8 mouse cellular contexts compared by ENCODE assay signal in the genomic region with DNA sequence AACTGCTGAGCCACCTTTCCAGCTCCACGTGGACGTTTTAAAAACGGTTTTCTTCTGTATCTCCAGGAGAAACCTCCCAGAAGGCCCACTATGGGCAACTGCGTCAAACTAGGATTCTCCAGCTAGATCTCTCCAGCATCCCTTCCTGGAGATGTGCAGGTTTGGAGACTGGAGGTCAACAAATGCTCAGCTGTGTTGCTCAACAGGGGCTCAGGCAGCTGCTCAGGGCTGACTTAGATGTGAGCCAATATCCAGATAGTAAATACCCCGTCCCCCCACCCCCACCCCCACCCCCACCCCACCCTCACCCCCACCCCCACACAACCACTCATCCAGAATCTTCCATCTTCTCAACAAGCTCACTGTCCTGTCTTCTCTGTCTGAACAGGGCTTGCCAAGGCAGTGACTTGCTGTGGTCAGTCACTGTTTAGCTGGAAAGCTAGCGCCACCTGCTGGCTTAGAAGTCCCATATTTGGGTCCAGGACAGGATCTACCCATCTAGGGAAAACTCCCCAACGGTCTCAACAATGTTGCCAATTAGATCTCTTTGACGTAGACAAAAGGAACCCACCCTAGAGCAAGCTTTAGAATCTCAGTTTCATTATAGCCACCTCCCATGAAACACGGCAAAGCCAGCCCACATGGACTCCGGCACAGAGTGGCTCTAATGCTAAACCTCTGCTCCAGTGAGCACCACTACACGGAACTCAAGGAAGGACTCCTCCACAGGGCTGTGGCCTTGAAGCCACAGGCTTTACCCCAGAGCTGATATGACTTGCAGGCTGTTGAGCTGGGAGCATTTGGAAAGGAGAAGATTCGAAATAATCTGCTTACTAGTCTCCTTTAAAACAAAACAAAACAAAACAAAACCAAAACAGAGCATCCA.
DNase-seq lines count a peak whose midpoint lies in the region; ATAC-seq and TF ChIP-seq lines count a peak whose summit lies in the region.
"Had no signal": no experiment of that assay in that cellular context is flagged by ENCODE, and none has a peak within 500 bp of the region (broad histone marks: within the 10 kb centered on the region; RNA-seq: fewer than 3 reads in every experiment).

No protein-coding gene starts in this region.

- intact Hi-C loops in left cerebral cortex, postnatal 14 days (cut with DNase I) = loop anchor here (2.0 to 10.0 kb wide), 4 partner anchors 271 to 771 kb away; no protein-coding TSS in a partner anchor

- peak; percentile 66 for DNase-seq in adrenal gland, adult 8-10 months
- peak; percentile 85 for DNase-seq in gastrocnemius, postnatal 10 days
- peak; percentile 80 to 90 for DNase-seq in left cerebral cortex, postnatal 14 days (ENCODE audit: low spot score in 2 of 2)
- DNase-seq in midbrain, postnatal 0 days (ENCODE audit: low spot score) = peak; percentile 94

- peak; percentile 94 for TF ChIP-seq CTCF in midbrain, postnatal 0 days (IDR thresholded peaks at IDR 0.05)

- ATAC-seq in common myeloid progenitor, adult 5-6 weeks (replicated peaks; ENCODE audit: low read depth, poor library complexity, severe bottlenecking) = peak; percentile 55; the same call in 1 of the 2 replicates
- ATAC-seq in intestine, embryonic 15.5 days = peak; percentile 84
- ATAC-seq in midbrain, postnatal 0 days (ENCODE audit: low FRiP score) = peak; percentile 75
- ATAC-seq in stomach, embryonic 15.5 days (ENCODE audit: insufficient read depth, low FRiP score, low read depth) = peak; percentile 70

- no peak overlapping the region for H3K4me3 ChIP-seq in intestine, embryonic 15.5 days (replicated peaks)
- no peak overlapping the region for H3K4me3 ChIP-seq in midbrain, postnatal 0 days (ENCODE audit: low read depth, low read length)
- H3K4me3 ChIP-seq in stomach, embryonic 15.5 days (replicated peaks) = no peak overlapping the region
- H3K4me3 ChIP-seq: lung, embryonic 15.5 days had no signal

- no peaks in the 10 kb centered on the region for H3K27me3 ChIP-seq in intestine, embryonic 15.5 days (replicated peaks)
- H3K27me3 ChIP-seq in midbrain, postnatal 0 days (ENCODE audit: insufficient read depth, low read length) = no peaks in the 10 kb centered on the region
- no peaks in the 10 kb centered on the region for H3K27me3 ChIP-seq in stomach, embryonic 15.5 days (replicated peaks)
- H3K27me3 ChIP-seq: lung, embryonic 15.5 days had no signal

- peaks cover 7% of the 10 kb centered on the region; the same call in 1 of the 2 replicates for H3K4me1 ChIP-seq in intestine, embryonic 15.5 days (replicated peaks)
- H3K4me1 ChIP-seq in midbrain, postnatal 0 days (ENCODE audit: insufficient read depth, low read length) = no peaks in the 10 kb centered on the region
- H3K4me1 ChIP-seq in stomach, embryonic 15.5 days = peaks cover 4% of the 10 kb centered on the region; the same call in 1 of the 2 replicates

- no peak overlapping the region for H3K27ac ChIP-seq in intestine, embryonic 15.5 days
- H3K27ac ChIP-seq in midbrain, postnatal 0 days (ENCODE audit: low read depth, low read length) = no peak overlapping the region
- no peak overlapping the region for H3K27ac ChIP-seq in stomach, embryonic 15.5 days
- H3K27ac ChIP-seq: lung, embryonic 15.5 days had no signal

- H3K36me3 ChIP-seq in intestine, embryonic 15.5 days = no peaks in the 10 kb centered on the region
- no peaks in the 10 kb centered on the region for H3K36me3 ChIP-seq in midbrain, postnatal 0 days (ENCODE audit: insufficient read depth, low read length)
- H3K36me3 ChIP-seq in stomach, embryonic 15.5 days = no peaks in the 10 kb centered on the region
- H3K36me3 ChIP-seq: lung, embryonic 15.5 days had no signal

- H3K9me3 ChIP-seq in intestine, embryonic 15.5 days = no peaks in the 10 kb centered on the region
- H3K9me3 ChIP-seq in midbrain, postnatal 0 days (ENCODE audit: low read length) = no peaks in the 10 kb centered on the region
- H3K9me3 ChIP-seq in stomach, embryonic 15.5 days = no peaks in the 10 kb centered on the region
- H3K9me3 ChIP-seq: lung, embryonic 15.5 days had no signal

- H3K9ac ChIP-seq in intestine, embryonic 15.5 days = no peak overlapping the region
- H3K9ac ChIP-seq in midbrain, postnatal 0 days (replicated peaks; ENCODE audit: low read length, poor library complexity, severe bottlenecking) = no peak overlapping the region
- no peak overlapping the region for H3K9ac ChIP-seq in stomach, embryonic 15.5 days
- H3K9ac ChIP-seq: lung, embryonic 15.5 days had no signal

- 51% methylated on average over 12 of the region's 12 CpGs for WGBS in intestine, embryonic 15.5 days
- 51% methylated on average over 12 of the region's 12 CpGs for WGBS in midbrain, postnatal 0 days
- WGBS in stomach, embryonic 15.5 days = 53% methylated on average over 12 of the region's 12 CpGs

- H3K4me2 ChIP-seq in intestine, embryonic 15.5 days (replicated peaks) = no peak overlapping the region
- no peak overlapping the region for H3K4me2 ChIP-seq in midbrain, postnatal 0 days (ENCODE audit: low read depth, low read length, poor library complexity, severe bottlenecking)
- no peak overlapping the region for H3K4me2 ChIP-seq in stomach, embryonic 15.5 days
- H3K4me2 ChIP-seq: lung, embryonic 15.5 days had no signal
